Mouse (Mus musculus) embryonic facial prominence, embryonic 12.5 days (tissue): Measurements from ENCODE around the gene Mcu. TPM values are rescaled to one million over a fixed set of nuclear protein-coding genes. Genes with fewer than 3 reads are reported as not detected.
A peak's percentile ranks its signal among the peaks of the same experiment; 100 is the strongest.

Experiments
- ATAC-seq: fragments of 200-750 bp; cut with Nextera tagmentation; 2 replicates; pipeline ENCODE4 v1.8.0; 2017; ENCODE audit not compliant: insufficient number of reproducible peaks, insufficient read depth, low FRiP score, low TSS enrichment
- H3K27ac ChIP-seq: fragments of 300-500 bp; sonication (generic); 2 replicates; pipeline ENCODE4 v1.5.1; 2016; ENCODE audit warnings: mild to moderate bottlenecking
- H3K27me3 ChIP-seq: fragments of 300-500 bp; sonication (generic); 2 replicates; pipeline ENCODE4 v1.6.1; 2016; ENCODE audit warnings: mild to moderate bottlenecking, moderate library complexity
- H3K36me3 ChIP-seq: fragments of 300-500 bp; sonication (generic); 2 replicates; pipeline ENCODE4 v1.6.1; 2016; ENCODE audit warnings: mild to moderate bottlenecking
- H3K4me1 ChIP-seq: fragments of 300-500 bp; sonication (generic); 2 replicates; pipeline ENCODE4 v1.6.1; 2016
- H3K4me2 ChIP-seq: fragments of 300-500 bp; sonication (generic); replicated peaks from 2 replicates; pipeline ENCODE4 v1.6.1; 2016; ENCODE audit warnings: mild to moderate bottlenecking, moderate library complexity
- H3K4me3 ChIP-seq: fragments of 300-500 bp; sonication (generic); 2 replicates; pipeline ENCODE4 v1.5.1; 2016; ENCODE audit warnings: mild to moderate bottlenecking
- H3K9ac ChIP-seq: fragments of 300-500 bp; sonication (generic); 2 replicates; pipeline ENCODE4 v1.6.1; 2016; ENCODE audit warnings: mild to moderate bottlenecking, moderate library complexity
- H3K9me3 ChIP-seq: fragments of 300-500 bp; sonication (generic); 2 replicates; pipeline ENCODE4 v1.6.1; 2016; ENCODE audit warnings: mild to moderate bottlenecking, moderate library complexity
- WGBS: fragments of 180-500 bp; shearing (Covaris S2); methylation state at CpG from one replicate; pipeline ENCODE4 v1.1.7; 2016; 5-methylcytosine and 5-hydroxymethylcytosine counted together
- polyA plus RNA-seq: library from polyadenylated mRNA; unstranded; fragments of >200 nt; fragmentation: Nextera tagmentation; extraction: Ambion mirVana; gene quantifications from 2 replicates; pipeline ENCODE4 v1.2.1, GENCODE M21; 2016

Gene Mcu
- polyA plus RNA-seq, 1 experiment from 2014 or later: 32.8 TPM

DNA sequence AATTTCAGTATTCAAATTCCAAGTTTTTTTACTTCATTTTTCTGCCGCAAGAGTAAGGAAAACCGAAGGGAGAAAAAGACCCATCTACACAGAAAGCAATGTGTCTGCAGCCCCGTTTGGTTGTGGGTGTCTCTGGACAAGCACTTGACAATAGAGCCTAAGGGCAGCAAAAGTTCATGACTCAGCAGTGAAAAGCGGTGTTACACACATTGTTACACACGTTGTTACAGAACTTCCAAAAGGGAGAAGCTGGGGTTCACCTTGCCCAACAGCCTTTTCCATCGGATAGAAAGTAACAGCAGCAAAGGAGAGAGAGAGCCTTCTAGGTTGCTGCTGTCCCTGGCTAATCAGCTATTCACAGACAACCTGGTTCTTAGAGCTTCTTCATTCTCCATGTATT is 68.3 kb downstream of the Mcu start:
- Histone ChIP-seq H3K9ac (no peak overlapping the region), H3K4me1 (no peaks in the 10 kb centered on the region), H3K4me3 (no peak overlapping the region), H3K27ac (no peak overlapping the region), H3K4me2 (no peak overlapping the region), H3K27me3 (no peaks in the 10 kb centered on the region), H3K9me3 (0 out of 2 replicates have a peak, but pooled peaks cover 11% of the 10 kb centered on the region), H3K36me3 (no peaks in the 10 kb centered on the region)
- no peak for ATAC-seq
- WGBS: 60% methylated on average over 6 of the region's 6 CpGs

DNA sequence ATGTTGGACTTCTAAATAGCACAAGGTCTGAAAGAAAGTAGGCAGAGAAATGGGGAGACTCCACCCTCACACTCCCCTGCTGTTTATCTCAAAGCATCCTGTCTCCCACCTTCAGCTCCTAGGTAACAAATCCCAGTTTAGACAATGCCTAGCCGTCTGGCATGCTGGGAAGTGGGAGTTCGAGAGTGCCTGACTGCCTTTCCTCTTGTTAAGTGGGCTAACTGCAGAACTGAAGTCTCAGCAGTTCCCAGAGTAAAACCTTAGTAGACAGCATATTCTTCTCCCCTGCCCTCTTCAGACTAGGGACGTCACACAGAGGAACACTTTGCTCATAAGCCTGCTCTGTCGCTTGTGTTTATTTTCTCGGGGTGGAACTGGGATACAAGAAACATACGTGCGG is 69.1 kb downstream of the Mcu start:
- 20% methylated on average over 7 of the region's 7 CpGs for WGBS
- Histone ChIP-seq H3K4me3 (no peak overlapping the region), H3K4me2 (no peak overlapping the region), H3K9ac (no peak overlapping the region), H3K27me3 (no peaks in the 10 kb centered on the region), H3K4me1 (no peaks in the 10 kb centered on the region), H3K9me3 (0 out of 2 replicates have a peak, but pooled peaks cover 11% of the 10 kb centered on the region), H3K36me3 (no peaks in the 10 kb centered on the region), H3K27ac (no peak overlapping the region)
- no peak for ATAC-seq

DNA sequence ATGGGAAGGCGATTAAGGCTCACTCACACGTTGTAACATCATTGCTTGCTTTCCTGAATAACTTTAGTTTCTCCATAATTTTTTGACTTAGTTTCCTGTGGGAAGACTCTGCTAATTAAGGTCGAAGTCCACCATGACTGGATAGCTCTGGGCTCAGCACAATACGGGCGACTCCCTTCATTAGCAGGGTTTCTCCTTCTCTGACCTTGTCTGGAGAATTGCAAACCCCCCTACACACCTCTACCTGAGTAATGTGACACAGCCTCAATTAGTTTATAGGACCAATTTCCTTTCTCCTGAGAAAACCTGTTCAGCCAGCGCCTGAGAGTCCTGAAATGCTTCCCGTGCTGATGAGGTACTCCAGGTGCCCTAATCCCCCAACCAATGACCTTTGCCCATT is 71.3 kb downstream of the Mcu start:
- H3K4me1 ChIP-seq: peaks cover under 1% of the 10 kb centered on the region; the same call in 1 of the 2 replicates
- ATAC-seq: no peak
- H3K27ac ChIP-seq: no peak overlapping the region
- peaks cover under 1% of the 10 kb centered on the region; the same call in 1 of the 2 replicates for H3K27me3 ChIP-seq
- H3K9ac ChIP-seq: no peak overlapping the region
- 0 out of 2 replicates have a peak, but pooled peaks cover 11% of the 10 kb centered on the region for H3K9me3 ChIP-seq
- H3K4me2 ChIP-seq: no peak overlapping the region
- 88% methylated on average over 7 of the region's 7 CpGs for WGBS
- no peaks in the 10 kb centered on the region for H3K36me3 ChIP-seq
- no peak overlapping the region for H3K4me3 ChIP-seq

DNA sequence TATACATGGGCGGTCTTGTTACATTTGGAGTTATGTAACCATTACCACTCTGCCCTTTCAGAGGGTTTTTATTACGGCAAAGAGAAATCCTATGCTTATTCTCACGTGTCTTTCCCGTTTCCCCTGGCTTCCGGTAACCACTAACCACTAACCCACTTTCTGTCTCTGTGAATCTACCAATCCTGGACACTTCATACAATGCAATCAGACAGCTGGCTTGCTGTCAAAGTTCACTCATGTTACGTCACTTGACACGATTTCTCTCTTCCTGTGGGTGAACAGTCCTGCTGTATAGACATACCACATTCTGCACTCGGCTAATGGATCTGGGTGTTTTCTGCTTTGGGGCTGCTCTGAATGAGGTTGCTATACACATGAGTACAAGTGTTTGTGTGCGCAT is 73.1 kb downstream of the Mcu start:
- 73% methylated on average over 9 of the region's 9 CpGs for WGBS
- H3K27ac ChIP-seq: no peak overlapping the region
- H3K4me3 ChIP-seq: no peak overlapping the region
- no peak overlapping the region for H3K9ac ChIP-seq
- H3K27me3 ChIP-seq: peaks cover 3% of the 10 kb centered on the region; the same call in 1 of the 2 replicates
- 0 out of 2 replicates have a peak, but pooled peaks cover 11% of the 10 kb centered on the region for H3K9me3 ChIP-seq
- no peak overlapping the region for H3K4me2 ChIP-seq
- ATAC-seq: no peak
- peaks cover 17% of the 10 kb centered on the region for H3K4me1 ChIP-seq
- no peaks in the 10 kb centered on the region for H3K36me3 ChIP-seq

DNA sequence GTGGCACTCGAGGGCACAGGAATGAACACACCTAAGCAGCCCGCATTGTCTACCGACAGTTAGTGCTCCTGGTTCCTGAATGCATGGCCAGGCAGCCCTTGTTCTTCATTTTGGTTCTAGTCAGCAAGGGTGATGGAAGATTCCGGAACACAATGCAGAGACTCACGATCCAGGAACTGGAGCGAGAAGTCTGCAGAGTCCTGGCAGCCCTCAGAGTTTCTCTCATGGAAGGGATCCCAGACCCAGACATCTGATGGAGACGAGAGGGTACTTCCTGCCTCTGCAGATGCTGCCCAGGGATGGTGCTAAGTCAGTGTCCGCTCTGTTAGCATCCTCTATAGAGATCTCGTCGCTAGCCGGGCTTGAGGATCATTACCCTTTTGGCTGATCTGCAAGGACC is 75.0 kb downstream of the Mcu start:
- Histone ChIP-seq H3K9me3 (0 out of 2 replicates have a peak, but pooled peaks cover 4% of the 10 kb centered on the region), H3K4me3 (no peak overlapping the region), H3K27ac (no peak overlapping the region), H3K4me1 (peaks cover 17% of the 10 kb centered on the region), H3K27me3 (peaks cover 3% of the 10 kb centered on the region; the same call in 1 of the 2 replicates), H3K36me3 (no peaks in the 10 kb centered on the region), H3K9ac (no peak overlapping the region), H3K4me2 (no peak overlapping the region)
- no peak for ATAC-seq
- WGBS: 89% methylated on average over 11 of the region's 11 CpGs

DNA sequence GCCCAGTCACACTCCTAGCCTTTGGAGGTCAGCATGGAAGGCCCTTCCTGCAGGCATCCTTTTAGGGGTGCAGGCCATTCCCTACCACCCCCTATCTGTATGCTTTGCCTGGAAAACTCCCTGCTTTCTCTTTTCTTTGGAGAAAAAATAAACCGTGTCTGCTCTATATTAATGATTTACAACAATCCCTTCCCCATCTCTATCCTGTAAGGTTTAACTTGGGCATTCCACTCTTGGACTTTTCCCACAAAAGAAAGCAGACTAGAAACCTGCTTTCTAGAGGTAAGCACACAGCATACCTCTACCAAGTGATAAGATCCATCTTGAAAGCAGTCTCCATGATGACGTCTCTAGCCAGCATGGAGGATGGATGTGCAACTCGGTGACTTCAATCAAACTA is 75.9 kb downstream of the Mcu start:
- no peak for ATAC-seq
- no peak overlapping the region for H3K4me2 ChIP-seq
- 88% methylated on average over 3 of the region's 3 CpGs for WGBS
- H3K9ac ChIP-seq: no peak overlapping the region
- H3K9me3 ChIP-seq: no peaks in the 10 kb centered on the region
- H3K27me3 ChIP-seq: peaks cover 3% of the 10 kb centered on the region; the same call in 1 of the 2 replicates
- no peaks in the 10 kb centered on the region for H3K36me3 ChIP-seq
- H3K27ac ChIP-seq: no peak overlapping the region
- no peak overlapping the region for H3K4me3 ChIP-seq
- H3K4me1 ChIP-seq: peaks cover 17% of the 10 kb centered on the region

DNA sequence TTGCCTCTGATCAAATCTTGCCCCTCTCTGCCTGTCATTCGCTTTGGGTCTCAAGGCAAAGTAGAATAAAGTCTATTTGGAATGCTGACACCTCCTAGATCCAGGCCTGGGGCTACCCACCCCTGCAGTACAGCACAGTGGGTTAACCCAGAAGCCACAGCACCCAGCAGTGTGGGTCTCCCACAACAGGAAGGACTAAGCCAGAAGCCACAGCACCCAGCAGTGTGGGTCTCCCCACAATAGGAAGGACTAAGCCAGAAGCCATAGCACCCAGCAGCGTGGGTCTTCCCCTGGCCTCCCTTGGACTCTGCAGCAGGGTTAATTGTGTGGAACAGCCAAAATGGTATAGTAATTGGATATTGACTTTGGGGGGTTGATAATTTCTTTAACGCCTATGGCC is 76.4 kb downstream of the Mcu start:
- WGBS: 71% methylated on average over 3 of the region's 3 CpGs
- H3K27me3 ChIP-seq: peaks cover 3% of the 10 kb centered on the region; the same call in 1 of the 2 replicates
- no peak overlapping the region for H3K9ac ChIP-seq
- H3K4me2 ChIP-seq: no peak overlapping the region
- H3K27ac ChIP-seq: no peak overlapping the region
- no peaks in the 10 kb centered on the region for H3K9me3 ChIP-seq
- no peak overlapping the region for H3K4me3 ChIP-seq
- peaks cover 17% of the 10 kb centered on the region for H3K4me1 ChIP-seq
- ATAC-seq: no peak
- H3K36me3 ChIP-seq: no peaks in the 10 kb centered on the region

DNA sequence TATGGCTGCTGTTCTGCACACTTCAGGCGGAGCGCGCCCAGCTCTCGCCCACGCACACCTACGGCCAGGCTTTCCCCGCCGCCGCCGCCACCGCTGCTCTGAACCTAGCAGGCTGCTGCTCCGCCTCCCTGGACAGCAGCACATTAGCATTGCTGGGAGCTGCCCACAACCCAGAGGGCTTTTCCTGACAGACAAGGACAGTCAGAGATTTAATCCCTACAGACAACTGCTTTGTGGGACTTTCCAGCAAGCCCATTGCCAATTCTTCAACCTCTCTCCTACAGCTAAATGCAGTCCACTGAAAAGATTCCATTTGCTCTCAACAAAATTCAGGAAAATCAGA is 77.0 kb downstream of the Mcu start:
- peak overlapping the region; percentile 29; the same call in 1 of the 2 replicates for H3K9ac ChIP-seq
- H3K27ac ChIP-seq: no peak overlapping the region
- peaks cover 3% of the 10 kb centered on the region; the same call in 1 of the 2 replicates for H3K27me3 ChIP-seq
- no peaks in the 10 kb centered on the region for H3K36me3 ChIP-seq
- no peaks in the 10 kb centered on the region for H3K9me3 ChIP-seq
- WGBS: 1% methylated on average over 12 of the region's 12 CpGs
- H3K4me1 ChIP-seq: peaks cover 17% of the 10 kb centered on the region
- H3K4me2 ChIP-seq: peak overlapping the region; percentile 57
- ATAC-seq: no peak; the same call in 1 of the 2 replicates
- H3K4me3 ChIP-seq: peak overlapping the region; percentile 32

DNA sequence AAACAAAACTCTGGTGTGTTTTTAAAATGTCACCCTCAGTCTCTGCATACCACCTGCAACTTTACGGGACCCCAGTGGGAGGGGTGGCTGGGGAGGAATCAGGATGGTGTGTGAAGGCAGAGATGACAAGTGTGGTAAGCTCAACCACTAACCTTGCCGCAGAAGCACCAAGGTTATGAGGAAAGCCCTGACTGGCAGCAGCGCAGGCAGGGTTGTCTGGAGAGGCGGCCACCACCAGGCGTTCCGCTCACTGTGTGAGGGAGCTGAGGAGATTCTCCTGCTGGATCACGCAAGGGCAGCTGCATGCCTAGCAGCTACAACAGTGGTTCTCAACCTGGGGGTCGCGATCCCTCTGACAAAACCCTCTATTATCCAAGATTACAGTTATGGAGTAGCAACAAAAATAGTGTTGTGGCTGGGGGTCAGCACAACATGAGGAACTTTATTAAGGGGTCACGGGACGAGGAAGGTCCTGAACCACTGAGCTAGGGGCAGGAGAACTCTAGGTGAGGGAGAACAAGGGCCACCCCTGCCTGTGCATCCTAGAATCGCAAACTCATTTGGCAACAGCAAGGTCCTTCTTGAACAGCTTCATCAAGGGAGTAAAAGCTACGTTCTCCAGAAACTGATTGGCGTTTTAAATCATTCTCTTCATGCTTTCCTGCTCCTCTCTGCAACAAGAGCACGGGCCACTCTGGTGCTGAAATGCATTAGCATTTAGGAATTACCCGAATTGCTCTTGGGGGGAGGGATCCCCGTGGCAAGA is 77.5 kb downstream of the Mcu start:
- 23% methylated on average over 17 of the region's 17 CpGs for WGBS
- Histone ChIP-seq H3K27me3 (peaks cover 3% of the 10 kb centered on the region; the same call in 1 of the 2 replicates), H3K9ac (peak overlapping the region; percentile 29; the same call in 1 of the 2 replicates), H3K27ac (no peak overlapping the region), H3K9me3 (no peaks in the 10 kb centered on the region), H3K4me1 (peaks cover 17% of the 10 kb centered on the region), H3K4me3 (peak overlapping the region; percentile 32), H3K36me3 (no peaks in the 10 kb centered on the region), H3K4me2 (peak overlapping the region; percentile 57)
- ATAC-seq: no peak

DNA sequence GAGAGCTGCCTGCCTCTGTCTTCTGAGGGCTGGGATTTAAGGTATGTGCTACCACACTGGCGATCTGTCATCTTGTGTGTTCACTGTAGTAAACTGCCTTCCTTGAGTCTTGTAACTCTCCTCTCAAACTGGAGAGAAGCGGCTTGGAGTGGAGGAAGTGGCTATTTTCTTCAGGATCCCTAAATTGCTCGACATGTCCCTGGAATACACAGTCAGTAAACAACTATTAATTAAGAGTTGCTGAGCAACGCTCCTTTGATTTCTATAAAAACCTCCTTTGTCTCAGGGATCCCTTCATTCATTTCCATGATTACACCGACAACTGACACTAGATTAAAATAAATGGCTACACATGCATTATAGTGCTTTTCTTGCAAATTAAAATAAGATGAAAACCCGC is 78.4 kb downstream of the Mcu start:
- no peak for ATAC-seq
- Histone ChIP-seq H3K4me1 (peaks cover 17% of the 10 kb centered on the region), H3K27ac (no peak overlapping the region), H3K27me3 (peaks cover 3% of the 10 kb centered on the region; the same call in 1 of the 2 replicates), H3K9me3 (no peaks in the 10 kb centered on the region), H3K36me3 (no peaks in the 10 kb centered on the region), H3K4me2 (no peak overlapping the region), H3K9ac (no peak overlapping the region), H3K4me3 (no peak overlapping the region)
- 71% methylated on average over 6 of the region's 6 CpGs for WGBS

DNA sequence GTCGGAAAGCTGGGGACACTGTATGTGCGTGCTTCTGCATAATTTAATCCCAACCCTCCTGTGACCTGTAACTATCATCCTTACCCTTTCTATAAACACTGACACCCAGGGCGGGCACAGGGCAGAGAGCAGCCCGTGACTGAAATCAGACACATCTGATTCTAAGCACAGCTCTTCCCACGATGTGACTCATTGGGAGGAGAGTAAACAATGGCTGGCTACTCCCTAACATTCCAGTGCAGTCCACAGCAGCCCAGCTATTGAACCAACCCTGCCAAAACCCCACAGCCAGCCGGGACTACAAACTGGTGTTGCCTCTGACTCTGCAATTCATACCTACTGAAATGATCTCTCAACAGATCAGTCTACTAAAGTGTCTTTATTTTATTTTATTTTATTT is 78.9 kb downstream of the Mcu start:
- ATAC-seq: no peak
- H3K4me2 ChIP-seq: no peak overlapping the region
- no peak overlapping the region for H3K27ac ChIP-seq
- H3K36me3 ChIP-seq: no peaks in the 10 kb centered on the region
- 60% methylated on average over 6 of the region's 6 CpGs for WGBS
- H3K4me3 ChIP-seq: no peak overlapping the region
- peaks cover 17% of the 10 kb centered on the region for H3K4me1 ChIP-seq
- H3K9me3 ChIP-seq: no peaks in the 10 kb centered on the region
- H3K9ac ChIP-seq: no peak overlapping the region
- peaks cover 3% of the 10 kb centered on the region; the same call in 1 of the 2 replicates for H3K27me3 ChIP-seq

DNA sequence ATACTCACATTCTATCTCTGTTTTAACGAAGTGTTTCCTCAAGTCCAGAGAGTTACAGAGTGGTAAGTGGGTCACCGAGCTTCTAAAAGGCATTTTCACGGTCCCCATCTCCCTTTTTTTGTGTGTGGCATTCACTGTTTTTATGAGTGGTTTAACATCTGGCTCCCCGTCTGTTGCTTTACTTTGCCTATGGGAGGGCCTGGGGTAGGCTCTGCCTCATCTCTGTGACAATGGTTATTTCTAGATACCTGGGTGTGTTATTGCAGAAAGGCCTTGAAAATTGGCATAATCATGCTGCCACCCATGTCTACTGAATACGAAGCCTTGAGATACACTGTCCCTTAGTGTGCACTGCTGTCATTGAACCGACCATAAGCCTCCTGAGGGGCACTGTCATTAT is 84.2 kb downstream of the Mcu start:
- WGBS: 90% methylated on average over 6 of the region's 6 CpGs
- Histone ChIP-seq H3K9me3 (no peaks in the 10 kb centered on the region), H3K27me3 (no peaks in the 10 kb centered on the region), H3K4me3 (no peak overlapping the region), H3K9ac (no peak overlapping the region), H3K27ac (no peak overlapping the region), H3K36me3 (no peaks in the 10 kb centered on the region), H3K4me1 (no peaks in the 10 kb centered on the region), H3K4me2 (no peak overlapping the region)
- no peak for ATAC-seq
